Mouse (Mus musculus): ENCODE measurements at regions not wholly inside any gene's neighbourhood (a gene's known extent, or its start where the extent isn't known, plus 50 kb on each side); places are given as distances from the start of the nearest gene placed in this dataset.
"Not testable (repeated sequence)": the region's sequence is repeated elsewhere in the genome, so short reads cannot be mapped to it uniquely, and the experiment has no call there.

- ATAC-seq: no peak
- no peaks in the 10 kb centered on the region for H3K36me3 ChIP-seq (ENCODE audit: control insufficient read depth, insufficient read depth)
- no peak overlapping the region for H3K4me3 ChIP-seq (replicated peaks; ENCODE audit: low read length)
- peaks cover 7% of the 10 kb centered on the region for H3K4me1 ChIP-seq (replicated peaks; ENCODE audit: control insufficient read depth, insufficient read depth, low read length)
- H3K9me3 ChIP-seq (ENCODE audit: control insufficient read depth, low read length): no peaks in the 10 kb centered on the region
- H3K4me2 ChIP-seq (ENCODE audit: low read length): no peak overlapping the region
- H3K9ac ChIP-seq (replicated peaks; ENCODE audit: low read depth, low read length): no peak overlapping the region
- 20% methylated on average over 4 of the region's 4 CpGs for WGBS
- H3K27me3 ChIP-seq (replicated peaks; ENCODE audit: control insufficient read depth, insufficient read depth, low read length): peaks cover 3% of the 10 kb centered on the region
- no peak overlapping the region for H3K27ac ChIP-seq (ENCODE audit: low read length)
Measured at GRCm38 (mm10) chr5:51989396-51989795, 200.9 kb downstream of the Dhx15 start.

GRCm38 (mm10) chr5:51988913-51989312 lies 201.4 kb downstream of the Dhx15 start:
- Histone ChIP-seq H3K9ac (replicated peaks; ENCODE audit: low read depth, low read length) (no peak overlapping the region), H3K36me3 (ENCODE audit: control insufficient read depth, insufficient read depth) (no peaks in the 10 kb centered on the region), H3K9me3 (ENCODE audit: control insufficient read depth, low read length) (no peaks in the 10 kb centered on the region), H3K4me1 (replicated peaks; ENCODE audit: control insufficient read depth, insufficient read depth, low read length) (peaks cover 7% of the 10 kb centered on the region), H3K27me3 (replicated peaks; ENCODE audit: control insufficient read depth, insufficient read depth, low read length) (peaks cover 3% of the 10 kb centered on the region), H3K27ac (ENCODE audit: low read length) (no peak overlapping the region), H3K4me2 (ENCODE audit: low read length) (no peak overlapping the region), H3K4me3 (replicated peaks; ENCODE audit: low read length) (no peak overlapping the region)
- 56% methylated on average over 6 of the region's 6 CpGs for WGBS
- no peak for ATAC-seq

DNA sequence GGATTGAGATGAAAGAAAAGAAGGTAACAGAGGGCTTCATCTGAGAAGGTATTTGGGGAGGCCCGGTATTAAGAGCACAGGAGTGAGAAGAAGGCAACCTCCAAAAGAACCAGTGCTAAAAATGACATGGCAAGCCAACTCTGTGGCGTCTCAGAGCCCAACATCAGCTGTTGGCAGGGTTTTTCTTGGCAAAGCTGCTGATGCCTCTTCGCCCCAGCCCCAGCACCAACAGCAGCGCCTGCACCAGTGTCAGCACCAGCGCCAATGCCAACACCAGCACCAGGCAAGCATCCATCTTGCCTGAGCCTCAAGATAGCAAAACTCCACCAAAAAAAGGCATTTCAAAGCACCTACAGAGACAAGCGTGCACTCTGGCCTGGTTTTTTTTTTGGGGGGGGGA lies 205.3 kb downstream of the Dhx15 start:
- Histone ChIP-seq H3K9ac (replicated peaks; ENCODE audit: low read depth, low read length) (no peak overlapping the region), H3K4me1 (replicated peaks; ENCODE audit: control insufficient read depth, insufficient read depth, low read length) (no peaks in the 10 kb centered on the region), H3K4me2 (ENCODE audit: low read length) (no peak overlapping the region), H3K27ac (ENCODE audit: low read length) (no peak overlapping the region), H3K36me3 (ENCODE audit: control insufficient read depth, insufficient read depth) (no peaks in the 10 kb centered on the region), H3K4me3 (replicated peaks; ENCODE audit: low read length) (no peak overlapping the region), H3K27me3 (replicated peaks; ENCODE audit: control insufficient read depth, insufficient read depth, low read length) (no peaks in the 10 kb centered on the region), H3K9me3 (ENCODE audit: control insufficient read depth, low read length) (no peaks in the 10 kb centered on the region)
- no peak for ATAC-seq
- 71% methylated on average over 6 of the region's 6 CpGs for WGBS

DNA sequence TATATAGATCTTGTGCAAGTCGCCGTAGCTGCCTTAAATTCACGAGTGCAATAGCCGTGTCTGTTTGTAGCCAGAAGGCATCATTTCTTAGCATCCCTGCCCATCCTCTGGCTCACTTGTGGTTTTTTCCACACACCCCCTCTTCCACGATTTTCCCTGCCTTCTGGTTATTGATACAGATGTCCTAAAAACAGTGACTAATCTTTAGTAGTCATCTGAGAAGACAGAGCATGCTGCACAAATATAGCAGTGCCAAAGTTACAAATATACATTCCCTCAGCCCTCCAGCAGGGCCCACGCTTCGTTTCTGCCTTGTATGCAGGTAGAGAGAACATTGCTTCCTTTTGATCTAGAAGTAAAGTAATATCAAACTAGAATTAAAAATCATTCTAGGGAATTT lies 207.5 kb downstream of the Dhx15 start:
- Histone ChIP-seq H3K9me3 (ENCODE audit: control insufficient read depth, low read length) (no peaks in the 10 kb centered on the region), H3K4me2 (ENCODE audit: low read length) (no peak overlapping the region), H3K9ac (replicated peaks; ENCODE audit: low read depth, low read length) (no peak overlapping the region), H3K27me3 (replicated peaks; ENCODE audit: control insufficient read depth, insufficient read depth, low read length) (no peaks in the 10 kb centered on the region), H3K4me1 (replicated peaks; ENCODE audit: control insufficient read depth, insufficient read depth, low read length) (no peaks in the 10 kb centered on the region), H3K36me3 (ENCODE audit: control insufficient read depth, insufficient read depth) (no peaks in the 10 kb centered on the region), H3K27ac (ENCODE audit: low read length) (no peak overlapping the region), H3K4me3 (replicated peaks; ENCODE audit: low read length) (no peak overlapping the region)
- ATAC-seq: no peak
- WGBS: 89% methylated on average over 7 of the region's 7 CpGs

DNA sequence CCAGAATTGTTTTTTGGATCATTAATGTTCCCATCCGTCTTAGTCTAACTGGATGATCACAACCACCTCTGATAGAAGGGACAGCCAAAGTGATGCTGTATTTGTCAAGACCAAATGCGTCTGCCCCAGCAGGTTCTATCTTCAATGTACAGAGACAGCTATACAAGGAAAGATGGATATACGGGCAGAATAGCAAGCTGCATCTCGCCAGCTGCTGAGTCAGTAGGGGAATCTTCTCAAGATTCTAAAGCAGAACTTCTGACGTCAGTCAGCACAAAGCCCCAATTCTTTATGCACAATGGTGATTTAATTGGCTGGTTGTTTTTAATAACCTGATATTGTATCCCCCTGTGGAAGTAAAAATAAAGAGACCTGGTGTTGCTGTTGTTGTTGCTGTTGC lies 209.4 kb downstream of the Dhx15 start:
- Histone ChIP-seq H3K9ac (replicated peaks; ENCODE audit: low read depth, low read length) (no peak overlapping the region), H3K27ac (ENCODE audit: low read length) (no peak overlapping the region), H3K4me3 (replicated peaks; ENCODE audit: low read length) (no peak overlapping the region), H3K27me3 (replicated peaks; ENCODE audit: control insufficient read depth, insufficient read depth, low read length) (no peaks in the 10 kb centered on the region), H3K4me1 (replicated peaks; ENCODE audit: control insufficient read depth, insufficient read depth, low read length) (no peaks in the 10 kb centered on the region), H3K4me2 (ENCODE audit: low read length) (no peak overlapping the region), H3K36me3 (ENCODE audit: control insufficient read depth, insufficient read depth) (no peaks in the 10 kb centered on the region), H3K9me3 (ENCODE audit: control insufficient read depth, low read length) (no peaks in the 10 kb centered on the region)
- WGBS: 60% methylated on average over 5 of the region's 5 CpGs
- ATAC-seq: no peak

- Histone ChIP-seq H3K27me3 (replicated peaks; ENCODE audit: control insufficient read depth, insufficient read depth, low read length) (no peaks in the 10 kb centered on the region), H3K9ac (replicated peaks; ENCODE audit: low read depth, low read length) (no peak overlapping the region), H3K9me3 (ENCODE audit: control insufficient read depth, low read length) (no peaks in the 10 kb centered on the region), H3K4me3 (replicated peaks; ENCODE audit: low read length) (no peak overlapping the region), H3K4me2 (ENCODE audit: low read length) (no peak overlapping the region), H3K36me3 (ENCODE audit: control insufficient read depth, insufficient read depth) (no peaks in the 10 kb centered on the region), H3K27ac (ENCODE audit: low read length) (no peak overlapping the region), H3K4me1 (replicated peaks; ENCODE audit: control insufficient read depth, insufficient read depth, low read length) (no peaks in the 10 kb centered on the region; the same call in 1 of the 2 replicates)
- whole genome bisulfite sequencing: 44% methylated on average over 5 of the region's 5 CpGs
- no peak for ATAC-seq
Measured at GRCm38 (mm10) chr5:51952499-51952898, 237.8 kb downstream of the Dhx15 start.

DNA sequence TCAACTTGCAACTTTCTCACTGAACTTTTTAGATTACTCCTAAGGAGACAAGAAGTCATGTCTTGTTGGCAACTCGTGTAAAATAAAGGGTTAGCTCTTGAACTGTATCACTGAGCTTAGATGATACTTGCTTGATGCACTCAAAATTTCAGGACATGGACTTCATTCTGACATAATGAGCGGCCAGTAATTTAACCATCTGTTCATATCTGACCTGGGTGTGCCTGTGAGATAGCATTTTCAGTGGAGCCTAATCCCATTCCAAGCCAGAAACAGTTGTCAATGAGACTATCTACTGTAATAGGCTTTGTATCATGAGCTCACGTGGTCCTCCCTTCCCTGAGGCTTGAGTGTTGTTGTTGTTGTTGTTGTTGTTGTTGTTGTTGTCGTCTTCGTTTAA lies 240.3 kb downstream of the Dhx15 start:
- H3K9ac ChIP-seq (replicated peaks; ENCODE audit: low read depth, low read length): no peak overlapping the region

DNA sequence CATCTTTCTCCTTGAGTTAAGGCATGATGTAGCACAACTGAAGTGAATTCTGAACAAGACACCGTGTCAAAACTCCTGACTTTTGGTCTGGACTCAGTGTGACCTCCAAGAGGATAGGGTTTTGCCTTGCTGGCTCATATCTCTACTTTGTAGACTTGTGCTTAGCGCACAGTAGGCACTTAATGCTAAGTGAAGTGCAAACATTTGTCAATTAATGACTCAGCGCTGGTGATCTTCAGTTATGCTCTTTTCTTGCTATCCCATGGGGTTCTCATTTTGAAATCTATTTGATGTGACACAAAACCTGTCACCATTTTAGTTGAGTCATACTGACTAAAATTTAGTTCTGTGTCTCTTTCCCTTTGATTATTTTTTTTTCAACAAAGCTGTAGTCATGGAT lies 244.3 kb downstream of the Dhx15 start:
- H3K27ac ChIP-seq (ENCODE audit: low read length): no peak overlapping the region
- ATAC-seq: no peak
- H3K4me2 ChIP-seq (ENCODE audit: low read length): no peak overlapping the region
- H3K9me3 ChIP-seq (ENCODE audit: control insufficient read depth, low read length): no peaks in the 10 kb centered on the region
- 92% methylated on average over 3 of the region's 3 CpGs for WGBS
- H3K27me3 ChIP-seq (replicated peaks; ENCODE audit: control insufficient read depth, insufficient read depth, low read length): no peaks in the 10 kb centered on the region
- H3K36me3 ChIP-seq (ENCODE audit: control insufficient read depth, insufficient read depth): no peaks in the 10 kb centered on the region
- no peak overlapping the region for H3K4me3 ChIP-seq (replicated peaks; ENCODE audit: low read length)
- H3K9ac ChIP-seq (replicated peaks; ENCODE audit: low read depth, low read length): no peak overlapping the region
- H3K4me1 ChIP-seq (replicated peaks; ENCODE audit: control insufficient read depth, insufficient read depth, low read length): no peaks in the 10 kb centered on the region

More for the DNA sequence above, 240.3 kb downstream of the Dhx15 start:
- H3K9me3 ChIP-seq (ENCODE audit: control insufficient read depth, low read length): no peaks in the 10 kb centered on the region
- WGBS: 95% methylated on average over 5 of the region's 5 CpGs
- no peaks in the 10 kb centered on the region for H3K36me3 ChIP-seq (ENCODE audit: control insufficient read depth, insufficient read depth)
- no peak overlapping the region for H3K4me2 ChIP-seq (ENCODE audit: low read length)
- no peak overlapping the region for H3K4me3 ChIP-seq (replicated peaks; ENCODE audit: low read length)
- H3K4me1 ChIP-seq (replicated peaks; ENCODE audit: control insufficient read depth, insufficient read depth, low read length): no peaks in the 10 kb centered on the region; the same call in 1 of the 2 replicates
- no peak for ATAC-seq
- H3K27me3 ChIP-seq (replicated peaks; ENCODE audit: control insufficient read depth, insufficient read depth, low read length): no peaks in the 10 kb centered on the region
- H3K27ac ChIP-seq (ENCODE audit: low read length): no peak overlapping the region

- H3K4me2 ChIP-seq (ENCODE audit: low read length); H3K9me3 ChIP-seq (ENCODE audit: control insufficient read depth, low read length); H3K27me3 ChIP-seq (replicated peaks; ENCODE audit: control insufficient read depth, insufficient read depth, low read length); H3K36me3 ChIP-seq (ENCODE audit: control insufficient read depth, insufficient read depth); H3K27ac ChIP-seq (ENCODE audit: low read length); H3K4me3 ChIP-seq (replicated peaks; ENCODE audit: low read length); H3K9ac ChIP-seq (replicated peaks; ENCODE audit: low read depth, low read length); H3K4me1 ChIP-seq (replicated peaks; ENCODE audit: control insufficient read depth, insufficient read depth, low read length); ATAC-seq: not testable (repeated sequence)
- 77% methylated on average over 4 of the region's 4 CpGs for WGBS
Measured at GRCm38 (mm10) chr5:51941925-51942291, 248.4 kb downstream of the Dhx15 start.

- H3K36me3 ChIP-seq (ENCODE audit: control insufficient read depth, insufficient read depth): no peaks in the 10 kb centered on the region
- no peak overlapping the region for H3K4me2 ChIP-seq (ENCODE audit: low read length)
- no peak overlapping the region for H3K27ac ChIP-seq (ENCODE audit: low read length)
- no peaks in the 10 kb centered on the region for H3K27me3 ChIP-seq (replicated peaks; ENCODE audit: control insufficient read depth, insufficient read depth, low read length)
- WGBS: 65% methylated on average over 8 of the region's 8 CpGs
- no peak overlapping the region for H3K4me3 ChIP-seq (replicated peaks; ENCODE audit: low read length)
- H3K9me3 ChIP-seq (ENCODE audit: control insufficient read depth, low read length): no peaks in the 10 kb centered on the region
- no peaks in the 10 kb centered on the region for H3K4me1 ChIP-seq (replicated peaks; ENCODE audit: control insufficient read depth, insufficient read depth, low read length)
- H3K9ac ChIP-seq (replicated peaks; ENCODE audit: low read depth, low read length): no peak overlapping the region
- ATAC-seq: no peak
Measured at GRCm38 (mm10) chr5:51941255-51941924, 248.9 kb downstream of the Dhx15 start.

All from forebrain, embryonic 16.5 days (tissue).